Comparison of ENCODE assay signal across 30 mouse cellular contexts in the genomic region with DNA sequence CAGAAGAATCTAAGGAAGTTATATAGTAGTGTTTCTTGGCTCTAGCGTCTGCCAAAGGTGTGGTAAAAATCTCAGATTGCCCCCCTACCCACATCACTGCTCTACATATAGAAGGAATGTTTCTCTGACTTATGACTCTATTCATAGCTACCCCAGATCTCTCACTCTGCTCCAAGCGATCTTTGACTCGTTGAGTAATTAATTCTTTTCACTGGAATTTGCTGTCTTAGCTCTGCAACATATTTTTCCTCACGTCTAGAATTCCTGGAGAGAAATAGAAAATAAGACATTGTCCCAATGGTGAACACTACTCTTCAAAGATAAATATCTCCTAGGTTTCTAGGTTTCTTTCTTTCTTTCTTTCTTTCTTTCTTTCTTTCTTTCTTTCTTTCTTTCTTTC.
"Had no signal": no experiment of that assay in that cellular context is flagged by ENCODE, and none has a peak within 500 bp of the region (broad histone marks: within the 10 kb centered on the region; RNA-seq: fewer than 3 reads in every experiment).

No protein-coding gene starts in this region.

- H3K4me1 ChIP-seq: limb, embryonic 12.5 days; limb, embryonic 13.5 days; limb, embryonic 15.5 days; liver, embryonic 12.5 days; liver, embryonic 13.5 days; liver, embryonic 15.5 days; lung, embryonic 15.5 days; megakaryocyte, embryonic 14.5 days; midbrain, embryonic 10.5 days; midbrain, embryonic 12.5 days; midbrain, embryonic 13.5 days; neural tube, embryonic 12.5 days had no signal

- DNase-seq: left cerebral cortex, postnatal 4 days; liver; liver, embryonic 13.5 days; liver, postnatal 0 days; lung, adult 18-20 months; lung, adult 2 months; lung, embryonic 14.5 days; lung, postnatal 10 days; lung, postnatal 14 days; lung, postnatal 36 days; lung, postnatal 4 days; midbrain, embryonic 14.5 days had no signal

- H3K4me3 ChIP-seq: limb, embryonic 10.5 days; limb, embryonic 12.5 days; limb, embryonic 13.5 days; limb, embryonic 15.5 days; liver, embryonic 12.5 days; liver, embryonic 13.5 days; liver, embryonic 15.5 days; lung, embryonic 15.5 days; megakaryocyte, embryonic 14.5 days; midbrain, embryonic 10.5 days; midbrain, embryonic 12.5 days; midbrain, embryonic 13.5 days; myocyte; neural tube, embryonic 12.5 days had no signal

- H3K4me2 ChIP-seq: limb, embryonic 12.5 days; limb, embryonic 13.5 days; limb, embryonic 15.5 days; liver, embryonic 11.5 days; liver, embryonic 12.5 days; liver, embryonic 13.5 days; liver, embryonic 15.5 days; lung, embryonic 14.5 days; lung, embryonic 15.5 days; midbrain, embryonic 12.5 days; midbrain, embryonic 13.5 days; neural tube, embryonic 12.5 days had no signal

- H3K27ac ChIP-seq: limb, embryonic 10.5 days; limb, embryonic 12.5 days; limb, embryonic 13.5 days; limb, embryonic 15.5 days; liver, embryonic 12.5 days; liver, embryonic 13.5 days; liver, embryonic 14.5 days; liver, embryonic 15.5 days; lung, embryonic 15.5 days; macrophage; midbrain, embryonic 10.5 days; midbrain, embryonic 12.5 days; midbrain, embryonic 13.5 days; neural tube, embryonic 12.5 days had no signal

- H3K9ac ChIP-seq: limb, embryonic 12.5 days; limb, embryonic 13.5 days; limb, embryonic 15.5 days; liver, embryonic 12.5 days; liver, embryonic 13.5 days; liver, embryonic 14.5 days; liver, embryonic 15.5 days; liver, postnatal 0 days; lung, embryonic 14.5 days; lung, embryonic 15.5 days; midbrain, embryonic 12.5 days; midbrain, embryonic 13.5 days; neural tube, embryonic 12.5 days had no signal

- H3K9me3 ChIP-seq: limb, embryonic 10.5 days; limb, embryonic 12.5 days; limb, embryonic 13.5 days; limb, embryonic 15.5 days; liver, embryonic 12.5 days; liver, embryonic 13.5 days; liver, embryonic 15.5 days; lung, embryonic 15.5 days; midbrain, embryonic 10.5 days; midbrain, embryonic 12.5 days; midbrain, embryonic 13.5 days; neural tube, embryonic 12.5 days had no signal

- H3K27me3 ChIP-seq: limb, embryonic 12.5 days; limb, embryonic 13.5 days; limb, embryonic 15.5 days; liver, embryonic 12.5 days; liver, embryonic 13.5 days; liver, embryonic 15.5 days; lung, embryonic 15.5 days; megakaryocyte, embryonic 14.5 days; midbrain, embryonic 12.5 days; midbrain, embryonic 13.5 days; neural tube, embryonic 12.5 days had no signal

- ATAC-seq: liver, embryonic 12.5 days; liver, postnatal 0 days; lung, postnatal 0 days; midbrain, embryonic 13.5 days; midbrain, embryonic 16.5 days had no signal

- H3K36me3 ChIP-seq: limb, embryonic 10.5 days; limb, embryonic 12.5 days; limb, embryonic 13.5 days; limb, embryonic 15.5 days; liver, embryonic 12.5 days; liver, embryonic 13.5 days; liver, embryonic 15.5 days; lung, embryonic 15.5 days; midbrain, embryonic 10.5 days; midbrain, embryonic 12.5 days; midbrain, embryonic 13.5 days; neural tube, embryonic 12.5 days had no signal
